In genomic region chr1:132570906-132571305, GRCm38 (mm10) we compare ENCODE assay signal across 29 mouse cellular contexts. TPM values are rescaled to one million over a fixed set of nuclear protein-coding genes. Genes with fewer than 3 reads are reported as not detected.
DNase-seq lines count a peak whose midpoint lies in the region; ATAC-seq and TF ChIP-seq lines count a peak whose summit lies in the region.
"Had no signal": no experiment of that assay in that cellular context is flagged by ENCODE, and none has a peak within 500 bp of the region (broad histone marks: within the 10 kb centered on the region; RNA-seq: fewer than 3 reads in every experiment).

No protein-coding gene starts in this region.

- H3K36me3 ChIP-seq in hindbrain, embryonic 10.5 days, result 0 out of 2 replicates have a peak, but pooled peaks cover 3% of the 10 kb centered on the region
- H3K36me3 ChIP-seq in hindbrain, embryonic 12.5 days, result peaks cover 21% of the 10 kb centered on the region
- H3K36me3 ChIP-seq in forebrain, embryonic 14.5 days (ENCODE audit: control insufficient read depth, insufficient read depth, low read length), result peaks cover 15% of the 10 kb centered on the region; the same call in 1 of the 2 replicates
- peaks cover 14% of the 10 kb centered on the region for H3K36me3 ChIP-seq in forebrain, postnatal 0 days (ENCODE audit: insufficient read depth)
- H3K36me3 ChIP-seq: liver, embryonic 12.5 days had no signal

- H3K4me3 ChIP-seq in hindbrain, embryonic 10.5 days, result no peak overlapping the region
- H3K4me3 ChIP-seq in hindbrain, embryonic 12.5 days, result no peak overlapping the region
- H3K4me3 ChIP-seq in forebrain, embryonic 14.5 days (ENCODE audit: low read depth, low read length), result no peak overlapping the region
- H3K4me3 ChIP-seq in forebrain, postnatal 0 days (ENCODE audit: low read depth, low read length), result no peak overlapping the region
- H3K4me3 ChIP-seq: gastrocnemius, adult 2 months; liver, embryonic 12.5 days; neural tube, embryonic 13.5 days had no signal

- no peaks in the 10 kb centered on the region for H3K9me3 ChIP-seq in hindbrain, embryonic 10.5 days
- no peaks in the 10 kb centered on the region for H3K9me3 ChIP-seq in hindbrain, embryonic 12.5 days (replicated peaks)
- no peaks in the 10 kb centered on the region for H3K9me3 ChIP-seq in forebrain, embryonic 14.5 days (replicated peaks; ENCODE audit: control insufficient read depth, low read length)
- no peaks in the 10 kb centered on the region for H3K9me3 ChIP-seq in forebrain, postnatal 0 days (ENCODE audit: low read length)
- H3K9me3 ChIP-seq: liver, embryonic 12.5 days; neural tube, embryonic 13.5 days had no signal

- no peak for TF ChIP-seq CTCF in forebrain, postnatal 0 days (IDR thresholded peaks at IDR 0.05; ENCODE audit: low read depth)

- no peaks in the 10 kb centered on the region; the same call in 1 of the 2 replicates for H3K27me3 ChIP-seq in hindbrain, embryonic 10.5 days (ENCODE audit: insufficient read depth, poor library complexity, severe bottlenecking)
- no peaks in the 10 kb centered on the region for H3K27me3 ChIP-seq in hindbrain, embryonic 12.5 days
- no peaks in the 10 kb centered on the region for H3K27me3 ChIP-seq in forebrain, embryonic 14.5 days (replicated peaks; ENCODE audit: control insufficient read depth, insufficient read depth, low read length)
- H3K27me3 ChIP-seq in forebrain, postnatal 0 days (ENCODE audit: insufficient read depth, low read length), result no peaks in the 10 kb centered on the region
- H3K27me3 ChIP-seq: liver, embryonic 12.5 days; neural tube, embryonic 13.5 days had no signal

- H3K4me2 ChIP-seq in hindbrain, embryonic 12.5 days (replicated peaks), result no peak overlapping the region
- no peak overlapping the region for H3K4me2 ChIP-seq in forebrain, embryonic 14.5 days (ENCODE audit: low read length)
- H3K4me2 ChIP-seq in forebrain, postnatal 0 days (ENCODE audit: low read depth), result no peak overlapping the region
- H3K4me2 ChIP-seq: heart, embryonic 11.5 days; liver, embryonic 12.5 days; midbrain, embryonic 11.5 days; neural tube, embryonic 13.5 days had no signal

- no peak for ATAC-seq in hindbrain, embryonic 12.5 days (ENCODE audit: low FRiP score)
- no peak for ATAC-seq in forebrain, embryonic 14.5 days
- ATAC-seq in forebrain, postnatal 0 days, result no peak
- ATAC-seq: inflammation-experienced regulatory T-cells, adult 6 months; liver, embryonic 12.5 days; liver, postnatal 0 days; Patski had no signal

- peak overlapping the region; percentile 70 for H3K27ac ChIP-seq in hindbrain, embryonic 10.5 days
- no peak overlapping the region for H3K27ac ChIP-seq in hindbrain, embryonic 12.5 days
- peak overlapping the region; percentile 83; the same call in 1 of the 2 replicates for H3K27ac ChIP-seq in forebrain, embryonic 14.5 days (ENCODE audit: low read depth, low read length)
- H3K27ac ChIP-seq in forebrain, postnatal 0 days (ENCODE audit: low read depth, low read length), result peak overlapping the region; percentile 75
- H3K27ac ChIP-seq: gastrocnemius, adult 2 months; liver, embryonic 12.5 days had no signal

- peaks cover 41% of the 10 kb centered on the region for H3K4me1 ChIP-seq in hindbrain, embryonic 10.5 days (replicated peaks)
- peaks cover 22% of the 10 kb centered on the region for H3K4me1 ChIP-seq in hindbrain, embryonic 12.5 days
- peaks cover 8% of the 10 kb centered on the region; the same call in 1 of the 2 replicates for H3K4me1 ChIP-seq in forebrain, embryonic 14.5 days (ENCODE audit: control insufficient read depth, insufficient read depth, low read length)
- no peaks in the 10 kb centered on the region for H3K4me1 ChIP-seq in forebrain, postnatal 0 days (ENCODE audit: insufficient read depth)
- H3K4me1 ChIP-seq: liver, embryonic 12.5 days had no signal

- 88% methylated on average over 8 of the region's 8 CpGs for WGBS in hindbrain, embryonic 10.5 days
- 91% methylated on average over 8 of the region's 8 CpGs for WGBS in hindbrain, embryonic 12.5 days
- 86% methylated on average over 8 of the region's 8 CpGs for WGBS in forebrain, embryonic 14.5 days
- WGBS in forebrain, postnatal 0 days, result 79% methylated on average over 8 of the region's 8 CpGs

- DNase-seq in cerebellum, postnatal 25 days, result peak; percentile 40 to 52
- no peak for DNase-seq in cerebellum, adult 8-10 months
- no peak for DNase-seq in hindbrain, embryonic 10.5 days (ENCODE audit: low spot score)
- DNase-seq in forebrain, embryonic 14.5 days (ENCODE audit: low spot score), result no peak
- no peak for DNase-seq in forebrain, postnatal 0 days
- no peak for DNase-seq in urinary bladder, adult 18-20 months (ENCODE audit: low spot score in 2 of 2)
- DNase-seq: adrenal gland, postnatal 10 days; gastrocnemius, adult 2 months; gastrocnemius, postnatal 36 days; heart, adult 18-20 months; heart, postnatal 36 days; kidney, adult 11 months; kidney, postnatal 25 days; liver, postnatal 0 days; lung, postnatal 36 days; right cerebral cortex, postnatal 4 days; thymus, adult 2 months; thymus, postnatal 36 days had no signal

- H3K9ac ChIP-seq in hindbrain, embryonic 12.5 days, result no peak overlapping the region
- H3K9ac ChIP-seq in forebrain, embryonic 14.5 days (ENCODE audit: low read length), result no peak overlapping the region
- H3K9ac ChIP-seq in forebrain, postnatal 0 days, result no peak overlapping the region
- H3K9ac ChIP-seq: liver, embryonic 12.5 days; liver, postnatal 0 days; neural tube, embryonic 13.5 days had no signal

RNA-seq across cellular contexts. Expression of gene Cntn2, which starts 27.9 kb away (rescaled TPM):
- polyA plus RNA-seq in hindbrain, embryonic 10.5 days (2016; fragmentation: Nextera tagmentation; extraction: Ambion mirVana), result 41.2 and 87.6 TPM in 2 replicates
- polyA plus RNA-seq in hindbrain, embryonic 12.5 days (2016; fragmentation: Nextera tagmentation; extraction: Ambion mirVana), result 83.8 and 88.4 TPM in 2 replicates
- 68.0 and 102 TPM in 2 replicates for polyA plus RNA-seq in forebrain, embryonic 14.5 days (2014; fragmentation: Nextera tagmentation; extraction: Ambion mirVana)
- total RNA-seq in forebrain, postnatal 0 days (2014; rRNA removed), result 101 and 104 TPM in 2 replicates
- 41.0 and 43.9 TPM in 2 replicates for polyA plus RNA-seq in forebrain, postnatal 0 days (2015; fragmentation: Nextera tagmentation; extraction: Ambion mirVana)
- total RNA-seq: common myeloid progenitor, adult 5-6 weeks; gastrocnemius, postnatal 36 days; megakaryocyte, adult 5-6 weeks; MEL had no signal
- polyA plus RNA-seq: inflammation-experienced regulatory T-cells, adult 6 months; spleen, adult 2 months had no signal

Comparison
In these comparisons a context has a peak if more than half of its experiments do, and no peak if none do; other contexts are left out.
1. DNase-seq: peak in cerebellum, postnatal 25 days (2 of 2); none in cerebellum, adult 8-10 months (single experiment), hindbrain, embryonic 10.5 days (single experiment), forebrain, embryonic 14.5 days (single experiment), forebrain, postnatal 0 days (single experiment) and urinary bladder, adult 18-20 months (0 of 2).